Mouse (Mus musculus) midbrain, postnatal 0 days (tissue): ENCODE measurements around the gene Cdh18. TPM values are rescaled to one million over a fixed set of nuclear protein-coding genes. Genes with fewer than 3 reads are reported as not detected.
"Not testable (repeated sequence)": the region's sequence is repeated elsewhere in the genome, so short reads cannot be mapped to it uniquely, and the experiment has no call there.

Experiments used
- ATAC-seq: fragments of 200-750 bp; cut with Nextera tagmentation; 2 replicates; pipeline ENCODE4 v1.8.0; 2017; ENCODE audit warnings: moderate number of reproducible peaks, mild to moderate bottlenecking, moderate TSS enrichment, moderate library complexity; ENCODE audit not compliant: low FRiP score
- DNase-seq: peaks from one replicate; pipeline ENCODE4 v3.0.0-alpha.2; 2015; ENCODE audit warnings: low spot score
- H3K27ac ChIP-seq: fragments of 300-500 bp; sonication (generic); 2 replicates; pipeline ENCODE4 v1.5.1; 2014; ENCODE audit warnings: low read depth, mild to moderate bottlenecking, low read length, mixed read lengths
- H3K27me3 ChIP-seq: fragments of 300-500 bp; sonication (generic); 2 replicates; pipeline ENCODE4 v1.6.1; 2014; ENCODE audit warnings: low read length, control low read depth, mixed read lengths; ENCODE audit not compliant: insufficient read depth
- H3K36me3 ChIP-seq: fragments of 300-500 bp; sonication (generic); 2 replicates; pipeline ENCODE4 v1.6.1; 2014; ENCODE audit warnings: low read length, control low read depth, mixed read lengths; ENCODE audit not compliant: insufficient read depth
- H3K4me1 ChIP-seq: fragments of 300-500 bp; sonication (generic); 2 replicates; pipeline ENCODE4 v1.6.1; 2014; ENCODE audit warnings: mild to moderate bottlenecking, control low read depth, antibody characterized with exemption, low read length, mixed read lengths; ENCODE audit not compliant: insufficient read depth
- H3K4me2 ChIP-seq: fragments of 300-500 bp; sonication (generic); 2 replicates; pipeline ENCODE4 v1.6.1; 2014; ENCODE audit warnings: low read depth, mild to moderate bottlenecking, low read length, mixed read lengths; ENCODE audit not compliant: poor library complexity, severe bottlenecking
- H3K4me3 ChIP-seq: fragments of 300-500 bp; sonication (generic); 2 replicates; pipeline ENCODE4 v1.5.1; 2014; ENCODE audit warnings: low read depth, mild to moderate bottlenecking, low read length, moderate library complexity
- H3K9ac ChIP-seq: fragments of 300-500 bp; sonication (generic); replicated peaks from 2 replicates; pipeline ENCODE4 v1.6.1; 2014; ENCODE audit warnings: mild to moderate bottlenecking, low read length, moderate library complexity, mixed read lengths; ENCODE audit not compliant: poor library complexity, severe bottlenecking
- H3K9me3 ChIP-seq: fragments of 300-500 bp; sonication (generic); 2 replicates; pipeline ENCODE4 v1.6.1; 2016; ENCODE audit warnings: low read length, control low read depth
- CTCF ChIP-seq: IDR thresholded peaks from 2 replicates; pipeline ENCODE4 v1.5.1; 2016; ENCODE audit warnings: antibody characterized with exemption, mild to moderate bottlenecking
- WGBS: fragments of 180-500 bp; shearing (Covaris S2); extraction: QIAGEN DNeasy Blood & Tissue Kit; methylation state at CpG from one replicate; pipeline ENCODE4 v1.1.7; 2014; 5-methylcytosine and 5-hydroxymethylcytosine counted together
- polyA plus RNA-seq: library from polyadenylated mRNA; unstranded; fragments of >200 nt; fragmentation: Nextera tagmentation; extraction: Ambion mirVana; gene quantifications from 2 replicates; pipeline ENCODE4 v1.2.1, GENCODE M21; 2015
- total RNA-seq: library from RNA; depleted of rRNA; stranded (reverse); fragments of >200 nt; gene quantifications from 2 replicates; pipeline ENCODE4 v1.2.3, GENCODE M21; 2014

The Cdh18 gene
- total and polyA plus RNA-seq, 2 experiments from 2014 or later: 11.6 to 52.8 TPM

GRCm38 (mm10) chr15:22716376-22716775, 167.6 kb downstream of the Cdh18 start:
- TF ChIP-seq CTCF: no peak
- no peak overlapping the region for H3K4me2 ChIP-seq
- H3K9me3 ChIP-seq: no peaks in the 10 kb centered on the region
- no peak overlapping the region for H3K9ac ChIP-seq
- no peak overlapping the region for H3K4me3 ChIP-seq
- ATAC-seq (no peak), DNase-seq (no peak)
- H3K36me3 ChIP-seq: no peaks in the 10 kb centered on the region
- WGBS: 78% methylated on average over 2 of the region's 2 CpGs
- H3K27ac ChIP-seq: no peak overlapping the region
- H3K4me1 ChIP-seq: no peaks in the 10 kb centered on the region
- no peaks in the 10 kb centered on the region for H3K27me3 ChIP-seq

- 0 out of 2 replicates have a peak, but pooled peaks have one; percentile 31 for ATAC-seq
- no peak overlapping the region for H3K4me2 ChIP-seq
- H3K27me3 ChIP-seq: no peaks in the 10 kb centered on the region
- H3K36me3 ChIP-seq: no peaks in the 10 kb centered on the region
- DNase-seq: peak; percentile 53
- no peaks in the 10 kb centered on the region for H3K4me1 ChIP-seq
- no peak for TF ChIP-seq CTCF
- WGBS: 46% methylated on average over 3 of the region's 3 CpGs
- H3K9ac ChIP-seq: no peak overlapping the region
- no peak overlapping the region for H3K4me3 ChIP-seq
- no peaks in the 10 kb centered on the region for H3K9me3 ChIP-seq
- no peak overlapping the region for H3K27ac ChIP-seq
These were observed 168.9 kb downstream of the Cdh18 start for GRCm38 (mm10) chr15:22717681-22718080.

GRCm38 (mm10) chr15:22726574-22726973, 177.8 kb downstream of the Cdh18 start:
- 78% methylated on average over 1 of the region's 1 CpGs for WGBS
- DNase-seq: peak; percentile 50
- no peak overlapping the region for H3K4me3 ChIP-seq
- H3K4me2 ChIP-seq: no peak overlapping the region
- no peak overlapping the region for H3K27ac ChIP-seq
- no peak for ATAC-seq
- H3K27me3 ChIP-seq: no peaks in the 10 kb centered on the region
- H3K4me1 ChIP-seq: no peaks in the 10 kb centered on the region
- no peak for TF ChIP-seq CTCF
- no peaks in the 10 kb centered on the region for H3K36me3 ChIP-seq
- no peaks in the 10 kb centered on the region for H3K9me3 ChIP-seq
- no peak overlapping the region for H3K9ac ChIP-seq

GRCm38 (mm10) chr15:22733039-22733438, 184.2 kb downstream of the Cdh18 start:
- Histone ChIP-seq H3K4me3 (no peak overlapping the region), H3K4me1 (no peaks in the 10 kb centered on the region), H3K4me2 (no peak overlapping the region), H3K9ac (no peak overlapping the region), H3K36me3 (no peaks in the 10 kb centered on the region), H3K9me3 (no peaks in the 10 kb centered on the region), H3K27ac (no peak overlapping the region), H3K27me3 (no peaks in the 10 kb centered on the region)
- DNase-seq (no peak), ATAC-seq (no peak)
- TF ChIP-seq CTCF: no peak

- H3K36me3 ChIP-seq: no peaks in the 10 kb centered on the region
- no peak overlapping the region for H3K4me2 ChIP-seq
- no peak overlapping the region for H3K27ac ChIP-seq
- H3K4me3 ChIP-seq: no peak overlapping the region
- DNase-seq (no peak), ATAC-seq (no peak)
- H3K27me3 ChIP-seq: no peaks in the 10 kb centered on the region
- no peaks in the 10 kb centered on the region for H3K9me3 ChIP-seq
- TF ChIP-seq CTCF: no peak
- 61% methylated on average over 3 of the region's 3 CpGs for WGBS
- no peak overlapping the region for H3K9ac ChIP-seq
- no peaks in the 10 kb centered on the region for H3K4me1 ChIP-seq
These were observed 187.3 kb downstream of the Cdh18 start for GRCm38 (mm10) chr15:22736165-22736564.

- H3K4me2 ChIP-seq, H3K27me3 ChIP-seq, H3K4me3 ChIP-seq, H3K9ac ChIP-seq, H3K4me1 ChIP-seq, H3K27ac ChIP-seq, H3K9me3 ChIP-seq, DNase-seq, ATAC-seq, H3K36me3 ChIP-seq: not testable (repeated sequence)
These were observed 212.4 kb downstream of the Cdh18 start for GRCm38 (mm10) chr15:22761257-22761656.

GRCm38 (mm10) chr15:22766591-22766990, 217.8 kb downstream of the Cdh18 start:
- H3K9ac ChIP-seq, H3K4me1 ChIP-seq, H3K4me2 ChIP-seq, H3K27me3 ChIP-seq, DNase-seq, H3K36me3 ChIP-seq, H3K4me3 ChIP-seq, ATAC-seq, H3K27ac ChIP-seq, H3K9me3 ChIP-seq: not testable (repeated sequence)
- 91% methylated on average over 3 of the region's 3 CpGs for WGBS
